Mouse (Mus musculus) ovary, postnatal 14 days (tissue): ENCODE results near the gene Tnfrsf21.

Experiments
- DNase-seq: peaks from one replicate; pipeline ENCODE4 v3.0.0; 2022; ENCODE audit warnings: low spot score

Tnfrsf21 gene

GRCm38 (mm10) chr17:43130115-43130869, 113.9 kb downstream of the Tnfrsf21 start:
- DNase-seq: no peak

GRCm38 (mm10) chr17:43130870-43131264, 114.5 kb downstream of the Tnfrsf21 start:
- no peak for DNase-seq

- DNase-seq: no peak
These were observed 116.1 kb downstream of the Tnfrsf21 start for GRCm38 (mm10) chr17:43132477-43132876.

- DNase-seq: no peak
These were observed 116.8 kb downstream of the Tnfrsf21 start for GRCm38 (mm10) chr17:43133106-43133505.

- DNase-seq: no peak
These were observed 118.6 kb downstream of the Tnfrsf21 start for GRCm38 (mm10) chr17:43134991-43135390.

GRCm38 (mm10) chr17:43135398-43136265, 119.3 kb downstream of the Tnfrsf21 start:
- no peak for DNase-seq

GRCm38 (mm10) chr17:43136720-43137119, 120.4 kb downstream of the Tnfrsf21 start:
- no peak for DNase-seq

- DNase-seq: no peak
These were observed 121.5 kb downstream of the Tnfrsf21 start for GRCm38 (mm10) chr17:43137838-43138237.

GRCm38 (mm10) chr17:43138356-43138755, 122.0 kb downstream of the Tnfrsf21 start:
- no peak for DNase-seq
